Mouse (Mus musculus) thymus, adult 2 months (tissue): Measurements from ENCODE around the gene Hsd17b13. TPM values are rescaled to one million over a fixed set of nuclear protein-coding genes. Genes with fewer than 3 reads are reported as not detected.

ENCODE experiments used
- DNase-seq: peaks from one replicate; pipeline ENCODE4 v3.0.0; 2021
- H3K27ac ChIP-seq: fragments of 200-500 bp; 2 replicates; pipeline ENCODE4 v1.5.1; 2012; ENCODE audit warnings: low read length, control low read depth; ENCODE audit not compliant: control insufficient read depth, insufficient read depth
- H3K27me3 ChIP-seq: fragments of 200-500 bp; 2 replicates; pipeline ENCODE4 v1.6.1; 2012; ENCODE audit warnings: mild to moderate bottlenecking, low read length, moderate library complexity, mixed read lengths; ENCODE audit not compliant: control insufficient read depth, insufficient read depth
- H3K36me3 ChIP-seq: fragments of 200-500 bp; 2 replicates; pipeline ENCODE4 v1.6.1; 2012; ENCODE audit warnings: mild to moderate bottlenecking, low read length, moderate library complexity; ENCODE audit not compliant: control insufficient read depth, insufficient read depth
- H3K4me1 ChIP-seq: fragments of 200-500 bp; replicated peaks from 2 replicates; pipeline ENCODE4 v1.6.1; 2012; ENCODE audit warnings: low read length; ENCODE audit not compliant: control insufficient read depth, insufficient read depth
- H3K4me3 ChIP-seq: fragments of 200-500 bp; 2 replicates; pipeline ENCODE4 v1.5.1; 2012; ENCODE audit warnings: mild to moderate bottlenecking, low read length, control low read depth, moderate library complexity; ENCODE audit not compliant: control insufficient read depth, insufficient read depth
- CTCF ChIP-seq: fragments of 200-500 bp; IDR thresholded peaks from 2 replicates; pipeline ENCODE4 v1.5.1; 2012; ENCODE audit warnings: mild to moderate bottlenecking, control low read depth, low read length, moderate library complexity, borderline replicate concordance; ENCODE audit not compliant: control insufficient read depth, poor library complexity, insufficient read depth; ENCODE audit errors: extremely low read depth
- POLR2A ChIP-seq: fragments of 200-500 bp; IDR thresholded peaks from 2 replicates; pipeline ENCODE4 v1.6.1; 2012; ENCODE audit warnings: mild to moderate bottlenecking, low read length, control low read depth, moderate library complexity; ENCODE audit not compliant: control insufficient read depth, poor library complexity, insufficient read depth; ENCODE audit errors: extremely low read depth
- WGBS: fragments of 180-500 bp; shearing (Covaris S2); methylation state at CpG from one replicate; pipeline ENCODE4 v1.1.7; 2018; 5-methylcytosine and 5-hydroxymethylcytosine counted together
- polyA plus RNA-seq: library from polyadenylated mRNA; depleted of rRNA; stranded (reverse); fragments of >200 nt; gene quantifications from 2 replicates; pipeline ENCODE4 v1.2.3, GENCODE M21; 2012

The Hsd17b13 gene
- polyA plus RNA-seq, 1 experiment = not detected

DNA sequence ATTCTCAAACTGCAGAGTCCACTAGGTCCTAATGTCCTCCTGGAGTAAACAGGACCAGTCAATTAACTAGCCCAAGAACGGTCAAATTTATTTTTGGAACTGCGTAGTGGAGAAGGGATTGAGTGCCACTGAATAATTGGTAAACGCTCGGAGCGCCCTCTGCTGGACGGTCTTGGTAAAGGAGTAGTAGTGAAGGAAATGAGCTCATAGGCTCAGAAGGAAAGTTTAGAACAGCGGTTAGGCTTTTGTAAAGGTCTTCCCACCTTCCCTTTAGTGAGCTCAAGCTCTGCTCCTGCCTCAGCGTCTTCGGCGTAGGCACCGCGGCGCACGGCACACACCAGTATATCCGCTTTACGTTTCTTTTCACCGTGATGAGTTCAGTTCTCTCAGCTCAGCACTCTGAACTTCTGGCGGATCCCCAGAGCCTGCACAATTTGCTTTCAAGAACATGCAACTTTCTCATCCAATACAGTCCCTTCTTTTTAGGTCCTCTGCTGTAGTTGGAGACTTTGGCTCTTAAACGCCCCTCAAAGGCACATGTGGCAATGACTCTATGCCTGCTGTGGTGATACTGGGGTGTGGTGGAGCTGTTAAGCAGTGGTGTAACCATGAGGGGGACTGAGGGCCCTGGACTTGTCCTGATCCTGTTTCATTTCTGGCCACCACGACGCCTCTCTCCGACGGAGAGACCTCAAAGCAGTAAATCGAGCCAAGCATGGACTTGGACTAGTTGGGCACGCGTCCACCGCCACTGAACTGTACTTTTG, 49.6 kb downstream of the Hsd17b13 start:
- Histone ChIP-seq H3K27ac (peak overlapping the region; percentile 10; the same call in 1 of the 2 replicates), H3K27me3 (no peaks in the 10 kb centered on the region), H3K36me3 (no peaks in the 10 kb centered on the region), H3K4me3 (peak overlapping the region; percentile 21), H3K4me1 (peaks cover 6% of the 10 kb centered on the region)
- peak; percentile 90 for DNase-seq
- WGBS = 26% methylated on average over 27 of the region's 27 CpGs
- peak; percentile 41; the same call in 1 of the 2 replicates for TF ChIP-seq CTCF
- no peak for TF ChIP-seq POLR2A

- H3K4me3 ChIP-seq = no peak overlapping the region
- no peak overlapping the region for H3K27ac ChIP-seq
- H3K27me3 ChIP-seq = no peaks in the 10 kb centered on the region
- H3K4me1 ChIP-seq = peaks cover 6% of the 10 kb centered on the region
- WGBS = 72% methylated on average over 12 of the region's 12 CpGs
- H3K36me3 ChIP-seq = no peaks in the 10 kb centered on the region
- TF ChIP-seq CTCF (no peak), POLR2A (no peak)
- peak; percentile 27 for DNase-seq
These were observed 50.8 kb downstream of the Hsd17b13 start for GRCm38 (mm10) chr5:103926398-103926797.

DNA sequence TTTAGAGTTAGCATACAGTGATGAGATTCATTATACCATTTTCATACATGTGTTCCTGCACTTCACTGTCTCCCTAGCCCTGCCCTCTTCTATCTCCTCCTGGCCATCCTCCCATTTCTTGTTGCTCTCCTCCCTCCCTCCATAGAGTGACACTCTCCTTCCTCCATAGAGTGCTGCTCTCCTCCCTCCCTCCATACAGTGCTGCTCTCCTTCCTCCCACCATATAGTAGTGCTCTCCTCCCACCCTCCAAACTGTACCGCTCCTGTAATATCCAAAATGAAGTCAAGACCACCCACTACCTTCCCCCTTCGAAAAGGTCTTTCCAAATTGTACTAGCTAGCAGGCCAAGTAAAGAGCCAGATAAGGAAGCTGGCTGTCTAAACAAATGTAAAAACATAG, 53.5 kb downstream of the Hsd17b13 start:
- Histone ChIP-seq H3K4me3 (no peak overlapping the region), H3K27ac (no peak overlapping the region), H3K36me3 (no peaks in the 10 kb centered on the region), H3K4me1 (peaks cover 6% of the 10 kb centered on the region), H3K27me3 (no peaks in the 10 kb centered on the region)
- DNase-seq = no peak
- TF ChIP-seq CTCF (no peak), POLR2A (no peak)
- WGBS = 93% methylated on average over 2 of the region's 2 CpGs

DNA sequence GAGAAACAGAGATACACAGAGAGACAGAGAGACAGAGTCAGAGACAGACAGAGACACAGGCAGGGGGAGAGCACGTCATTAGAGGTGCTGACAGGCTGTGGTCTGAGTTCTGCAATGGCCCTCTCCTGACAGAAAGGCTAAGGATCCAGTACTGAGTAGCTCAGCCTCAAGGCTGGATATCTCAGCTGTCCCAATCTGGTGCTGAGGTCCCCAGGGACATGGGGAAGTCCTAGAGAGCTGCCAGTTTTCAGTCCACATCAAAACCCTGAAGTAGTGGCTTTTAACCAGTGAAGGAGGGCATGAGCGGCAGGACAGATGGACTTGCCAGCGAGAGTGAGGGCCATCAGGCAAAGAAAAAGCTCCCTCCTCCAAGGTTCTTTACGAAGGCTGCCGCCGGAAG, 54.1 kb downstream of the Hsd17b13 start:
- no peaks in the 10 kb centered on the region for H3K36me3 ChIP-seq
- H3K4me3 ChIP-seq = no peak overlapping the region
- peaks cover 6% of the 10 kb centered on the region for H3K4me1 ChIP-seq
- WGBS = 94% methylated on average over 6 of the region's 6 CpGs
- H3K27me3 ChIP-seq = no peaks in the 10 kb centered on the region
- TF ChIP-seq CTCF (no peak), POLR2A (no peak)
- no peak overlapping the region for H3K27ac ChIP-seq
- DNase-seq = no peak

DNA sequence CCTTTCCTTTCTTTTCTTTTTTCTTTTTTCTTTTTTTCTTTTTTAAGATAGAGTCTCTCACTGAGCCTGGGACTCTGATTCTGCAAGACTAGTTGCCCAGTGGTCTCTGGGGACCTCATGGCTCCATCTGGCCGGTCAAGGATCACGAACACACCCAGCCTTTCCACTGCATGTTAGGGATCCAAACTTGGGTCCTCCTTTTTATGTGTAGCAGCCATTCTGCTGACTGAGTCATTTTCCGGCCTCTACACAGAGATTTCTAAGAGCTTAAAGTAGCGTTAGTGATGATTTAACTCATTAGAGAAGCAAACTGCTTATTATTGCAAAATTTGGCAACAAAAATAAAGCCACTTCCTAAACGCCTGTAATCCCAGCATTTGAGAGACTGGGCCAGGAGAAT, 54.8 kb downstream of the Hsd17b13 start:
- no peaks in the 10 kb centered on the region for H3K36me3 ChIP-seq
- TF ChIP-seq POLR2A (no peak), CTCF (no peak)
- H3K27ac ChIP-seq = no peak overlapping the region
- H3K4me1 ChIP-seq = no peaks in the 10 kb centered on the region
- 93% methylated on average over 5 of the region's 5 CpGs for WGBS
- H3K27me3 ChIP-seq = no peaks in the 10 kb centered on the region
- H3K4me3 ChIP-seq = no peak overlapping the region
- no peak for DNase-seq

DNA sequence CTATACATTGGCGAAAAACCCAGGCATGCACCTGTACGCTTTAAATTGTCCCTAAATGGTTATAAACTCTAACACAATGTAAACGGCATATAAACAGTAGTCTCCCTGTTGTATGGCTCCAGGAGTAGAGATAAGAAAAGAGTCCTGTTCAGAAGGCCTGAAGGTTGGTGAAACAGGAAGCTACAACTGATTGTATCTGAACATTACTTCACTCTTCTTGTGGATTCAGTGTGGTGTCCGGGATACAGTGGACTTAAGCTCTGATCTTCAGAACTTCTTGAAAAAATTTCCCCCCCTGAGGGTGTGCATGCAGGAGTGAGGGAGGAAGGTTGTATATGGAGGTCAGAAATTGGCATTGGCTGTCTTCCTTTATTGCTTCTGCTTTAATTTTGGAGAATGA, 57.7 kb downstream of the Hsd17b13 start:
- TF ChIP-seq CTCF = no peak
- no peak for TF ChIP-seq POLR2A
- 78% methylated on average over 4 of the region's 4 CpGs for WGBS
- no peak for DNase-seq
- H3K27me3 ChIP-seq = no peaks in the 10 kb centered on the region
- H3K4me3 ChIP-seq = no peak overlapping the region
- H3K27ac ChIP-seq = no peak overlapping the region
- H3K4me1 ChIP-seq = no peaks in the 10 kb centered on the region
- no peaks in the 10 kb centered on the region for H3K36me3 ChIP-seq
